Mouse (Mus musculus) erythroblast, embryonic 14.5 days (primary cell): ENCODE data around the gene Prune2. TPM values are rescaled to one million over a fixed set of nuclear protein-coding genes. Genes with fewer than 3 reads are reported as not detected.

Experiments
- H3K27me3 ChIP-seq: 2 replicates; pipeline ENCODE4 v1.6.1; 2012; ENCODE audit warnings: inconsistent platforms; ENCODE audit not compliant: control insufficient read depth
- H3K36me3 ChIP-seq: 2 replicates; pipeline ENCODE4 v1.6.1; 2012; ENCODE audit warnings: mild to moderate bottlenecking, inconsistent platforms; ENCODE audit not compliant: control insufficient read depth
- H3K4me1 ChIP-seq: 2 replicates; pipeline ENCODE4 v1.6.1; 2012; ENCODE audit warnings: inconsistent platforms; ENCODE audit not compliant: control insufficient read depth
- H3K4me3 ChIP-seq: replicated peaks from 2 replicates; pipeline ENCODE3; 2012; ENCODE audit warnings: moderate library complexity, mild to moderate bottlenecking, inconsistent platforms
- H3K9me3 ChIP-seq: 2 replicates; pipeline ENCODE4 v1.6.1; 2012; ENCODE audit warnings: low read length, inconsistent platforms, mixed read lengths; ENCODE audit not compliant: control insufficient read depth
- GATA1 ChIP-seq: IDR thresholded peaks from 2 replicates; pipeline ENCODE4 v1.6.1; 2012; ENCODE audit warnings: low read length, inconsistent platforms, mixed read lengths
- TAL1 ChIP-seq: IDR thresholded peaks from 3 replicates; pipeline ENCODE4 v1.6.1; 2012; ENCODE audit warnings: low read length, inconsistent platforms, mixed read lengths
- polyA plus RNA-seq: library from polyadenylated mRNA; stranded (reverse); fragments of >175 nt; gene quantifications from 2 replicates; pipeline ENCODE4 v1.2.3, GENCODE M21; 2012

The Prune2 gene
- polyA plus RNA-seq, 1 experiment = not detected

- Histone ChIP-seq H3K36me3 (no peaks in the 10 kb centered on the region), H3K9me3 (no peaks in the 10 kb centered on the region), H3K4me1 (peaks cover 2% of the 10 kb centered on the region; the same call in 1 of the 2 replicates), H3K4me3 (no peak overlapping the region), H3K27me3 (no peaks in the 10 kb centered on the region)
- TF ChIP-seq GATA1 (no peak), TAL1 (no peak)
Measured at GRCm38 (mm10) chr19:17255511-17255910, 299.6 kb downstream of the Prune2 start.

- H3K4me3 ChIP-seq = no peak overlapping the region
- peaks cover 2% of the 10 kb centered on the region; the same call in 1 of the 2 replicates for H3K4me1 ChIP-seq
- H3K27me3 ChIP-seq = no peaks in the 10 kb centered on the region
- no peaks in the 10 kb centered on the region for H3K9me3 ChIP-seq
- TF ChIP-seq GATA1 = no peak
- no peak for TF ChIP-seq TAL1
- no peaks in the 10 kb centered on the region for H3K36me3 ChIP-seq
Measured at GRCm38 (mm10) chr19:17256388-17256787, 300.5 kb downstream of the Prune2 start.

GRCm38 (mm10) chr19:17256867-17257266 is 300.9 kb downstream of the Prune2 start:
- H3K4me3 ChIP-seq = no peak overlapping the region
- no peak for TF ChIP-seq GATA1
- no peak for TF ChIP-seq TAL1
- no peaks in the 10 kb centered on the region for H3K27me3 ChIP-seq
- H3K9me3 ChIP-seq = no peaks in the 10 kb centered on the region
- no peaks in the 10 kb centered on the region for H3K36me3 ChIP-seq
- peaks cover 2% of the 10 kb centered on the region; the same call in 1 of the 2 replicates for H3K4me1 ChIP-seq

- Histone ChIP-seq H3K4me1 (peaks cover 5% of the 10 kb centered on the region), H3K27me3 (no peaks in the 10 kb centered on the region), H3K9me3 (no peaks in the 10 kb centered on the region), H3K36me3 (no peaks in the 10 kb centered on the region), H3K4me3 (no peak overlapping the region)
- TF ChIP-seq TAL1 (no peak), GATA1 (no peak)
Measured at GRCm38 (mm10) chr19:17263181-17263580, 307.3 kb downstream of the Prune2 start.

GRCm38 (mm10) chr19:17263679-17264370 is 307.9 kb downstream of the Prune2 start:
- H3K4me3 ChIP-seq = no peak overlapping the region
- H3K27me3 ChIP-seq = no peaks in the 10 kb centered on the region
- no peak for TF ChIP-seq GATA1
- no peak for TF ChIP-seq TAL1
- H3K36me3 ChIP-seq = no peaks in the 10 kb centered on the region
- peaks cover 5% of the 10 kb centered on the region for H3K4me1 ChIP-seq
- H3K9me3 ChIP-seq = no peaks in the 10 kb centered on the region

GRCm38 (mm10) chr19:17264481-17265196 is 308.7 kb downstream of the Prune2 start:
- H3K9me3 ChIP-seq = no peaks in the 10 kb centered on the region
- TF ChIP-seq TAL1 (no peak), GATA1 (no peak)
- H3K4me3 ChIP-seq = no peak overlapping the region
- no peaks in the 10 kb centered on the region for H3K27me3 ChIP-seq
- H3K36me3 ChIP-seq = no peaks in the 10 kb centered on the region
- H3K4me1 ChIP-seq = peaks cover 5% of the 10 kb centered on the region

GRCm38 (mm10) chr19:17268669-17269068 is 312.8 kb downstream of the Prune2 start:
- Histone ChIP-seq H3K4me3 (no peak overlapping the region), H3K9me3 (no peaks in the 10 kb centered on the region), H3K4me1 (peaks cover 4% of the 10 kb centered on the region), H3K27me3 (no peaks in the 10 kb centered on the region), H3K36me3 (no peaks in the 10 kb centered on the region)
- TF ChIP-seq TAL1 = no peak
- no peak for TF ChIP-seq GATA1

GRCm38 (mm10) chr19:17271179-17271622 is 315.3 kb downstream of the Prune2 start:
- Histone ChIP-seq H3K36me3 (no peaks in the 10 kb centered on the region), H3K4me3 (no peak overlapping the region), H3K4me1 (no peaks in the 10 kb centered on the region), H3K9me3 (no peaks in the 10 kb centered on the region), H3K27me3 (no peaks in the 10 kb centered on the region)
- TF ChIP-seq TAL1 (no peak), GATA1 (no peak)

- Histone ChIP-seq H3K4me3 (no peak overlapping the region), H3K9me3 (no peaks in the 10 kb centered on the region), H3K27me3 (no peaks in the 10 kb centered on the region), H3K4me1 (no peaks in the 10 kb centered on the region), H3K36me3 (no peaks in the 10 kb centered on the region)
- TF ChIP-seq GATA1 (no peak), TAL1 (no peak)
Measured at GRCm38 (mm10) chr19:17272988-17273387, 317.1 kb downstream of the Prune2 start.

Other genes with a start within 250 kb of the Prune2 start
- gene Vps13a, start 175.2 kb upstream of the Prune2 start, polyA plus RNA-seq = 0.20 and 0.27 TPM in 2 replicates
- gene Foxb2, start 82.3 kb upstream of the Prune2 start, polyA plus RNA-seq = not detected in 2 replicates